Mouse (Mus musculus): ENCODE data around the gene Kdelr3. TPM values are rescaled to one million over a fixed set of nuclear protein-coding genes. Genes with fewer than 3 reads are reported as not detected.

Gene Kdelr3
- total and polyA plus RNA-seq, 3 experiments, result 0.33 to 7.4 (median 0.94) TPM

- no peak for TF ChIP-seq SIN3A (IDR thresholded peaks at IDR 0.05; ENCODE audit: low read length)
Observed at GRCm38 (mm10) chr15:79552566-79552965, 36.4 kb downstream of the Kdelr3 start (continued).

- H3K27me3 ChIP-seq (replicated peaks), result no peaks in the 10 kb centered on the region
- dilution Hi-C loops (cut with MboI; ENCODE audit: extremely low pct_ligation_motif_present, extremely low pct_unique_long_range_greater_than_20kb, low sequenced_read_pairs) (no loop called here), in situ Hi-C loops (cut with MboI; ENCODE audit: low pct_ligation_motif_present, low pct_unique_long_range_greater_than_20kb, low sequenced_read_pairs) (no loop called here)
- H3K4me3 ChIP-seq (replicated peaks in 1 of 3; ENCODE audit: low read depth in 2 of 3, low read length in 2 of 3, poor library complexity in 1 of 3), result no peak overlapping the region
- TF ChIP-seq ZMIZ1 (IDR thresholded peaks at IDR 0.05; ENCODE audit: low read depth, low read length) (no peak), POLR2A (IDR thresholded peaks at IDR 0.05; ENCODE audit: low read depth, low read length) (no peak), CHD2 (IDR thresholded peaks at IDR 0.05; ENCODE audit: low read length) (no peak), EP300 (IDR thresholded peaks at IDR 0.05; ENCODE audit: low read length) (no peak), TBP (conservative IDR thresholded peaks at IDR 0.05; ENCODE audit: low read depth, low read length) (no peak), USF1 (IDR thresholded peaks at IDR 0.05; ENCODE audit: low read depth, low read length) (no peak), TCF12 (IDR thresholded peaks at IDR 0.05; ENCODE audit: low read depth, low read length) (no peak), E2F4 (IDR thresholded peaks at IDR 0.05; ENCODE audit: insufficient replicate concordance, low read depth, low read length) (no peak), RCOR1 (conservative IDR thresholded peaks at IDR 0.05; ENCODE audit: low read depth, low read length) (no peak), CHD1 (IDR thresholded peaks at IDR 0.05; ENCODE audit: low read depth, low read length) (no peak), MAZ (IDR thresholded peaks at IDR 0.05; ENCODE audit: low read depth, low read length) (no peak), JUN (IDR thresholded peaks at IDR 0.05; ENCODE audit: insufficient read depth, low read depth, low read length) (no peak), SMC3 (IDR thresholded peaks at IDR 0.05; ENCODE audit: low read depth, low read length) (no peak), NELFE (IDR thresholded peaks at IDR 0.05; ENCODE audit: low read depth, low read length) (no peak), CTCF (conservative IDR thresholded peaks at IDR 0.05 in 1 of 2, IDR thresholded peaks at IDR 0.05 in 1 of 2; ENCODE audit: low read depth in 2 of 2, low read length in 2 of 2) (no peak), MEF2A (IDR thresholded peaks at IDR 0.05; ENCODE audit: borderline replicate concordance, low read depth, low read length) (no peak), ELF1 (IDR thresholded peaks at IDR 0.05; ENCODE audit: low read depth, low read length) (no peak)
- no peaks in the 10 kb centered on the region; a peak in 1 of 4 replicates for H3K4me1 ChIP-seq (ENCODE audit: control insufficient read depth in 1 of 2, insufficient read depth in 2 of 2)
- H3K79me2 ChIP-seq (replicated peaks; ENCODE audit: control insufficient read depth, extremely low read depth, insufficient read depth, poor library complexity, severe bottlenecking), result no peaks in the 10 kb centered on the region
- H3K9me3 ChIP-seq (replicated peaks; ENCODE audit: low read length), result no peaks in the 10 kb centered on the region
- H3K4me2 ChIP-seq (ENCODE audit: insufficient read depth, low read depth, poor library complexity, severe bottlenecking), result no peak overlapping the region
- DNase-seq (ENCODE audit: extremely low read depth), result no peak
- H3K9ac ChIP-seq (ENCODE audit: insufficient read depth, low read depth), result no peak overlapping the region
- H3K36me3 ChIP-seq (replicated peaks in 1 of 2; ENCODE audit: control insufficient read depth in 1 of 2, insufficient read depth in 1 of 2, low read length in 1 of 2), result no peaks in the 10 kb centered on the region
- H3K27ac ChIP-seq (ENCODE audit: insufficient read depth, low read depth), result no peak overlapping the region
Observed at GRCm38 (mm10) chr15:79559649-79560048, 43.4 kb downstream of the Kdelr3 start.

- H3K4me3 ChIP-seq (replicated peaks in 1 of 3; ENCODE audit: low read depth in 2 of 3, low read length in 2 of 3, poor library complexity in 1 of 3), result no peak overlapping the region
- no peaks in the 10 kb centered on the region for H3K36me3 ChIP-seq (replicated peaks in 1 of 2; ENCODE audit: control insufficient read depth in 1 of 2, insufficient read depth in 1 of 2, low read length in 1 of 2)
- no peak overlapping the region for H3K27ac ChIP-seq (ENCODE audit: insufficient read depth, low read depth)
- in situ Hi-C loops (cut with MboI; ENCODE audit: low pct_ligation_motif_present, low pct_unique_long_range_greater_than_20kb, low sequenced_read_pairs), result no loop called here
- H3K9ac ChIP-seq (ENCODE audit: insufficient read depth, low read depth), result no peak overlapping the region
- H3K4me2 ChIP-seq (ENCODE audit: insufficient read depth, low read depth, poor library complexity, severe bottlenecking), result no peak overlapping the region
- H3K27me3 ChIP-seq (replicated peaks), result no peaks in the 10 kb centered on the region
- H3K9me3 ChIP-seq (replicated peaks; ENCODE audit: low read length), result no peaks in the 10 kb centered on the region
- H3K4me1 ChIP-seq (ENCODE audit: control insufficient read depth in 1 of 2, insufficient read depth in 2 of 2), result no peaks in the 10 kb centered on the region; a peak in 1 of 4 replicates
- H3K79me2 ChIP-seq (replicated peaks; ENCODE audit: control insufficient read depth, extremely low read depth, insufficient read depth, poor library complexity, severe bottlenecking), result no peaks in the 10 kb centered on the region
- dilution Hi-C loops (cut with MboI; ENCODE audit: extremely low pct_ligation_motif_present, extremely low pct_unique_long_range_greater_than_20kb, low sequenced_read_pairs), result no loop called here
- DNase-seq (ENCODE audit: extremely low read depth), result no peak
- TF ChIP-seq ELF1 (IDR thresholded peaks at IDR 0.05; ENCODE audit: low read depth, low read length) (no peak), NRF1 (IDR thresholded peaks at IDR 0.05; ENCODE audit: low read depth, low read length) (no peak), ZNF384 (IDR thresholded peaks at IDR 0.05; ENCODE audit: low read depth, low read length) (no peak), MAZ (IDR thresholded peaks at IDR 0.05; ENCODE audit: low read depth, low read length) (no peak), USF1 (IDR thresholded peaks at IDR 0.05; ENCODE audit: low read depth, low read length) (no peak), MXI1 (IDR thresholded peaks at IDR 0.05; ENCODE audit: low read depth, low read length) (no peak), JUND (conservative IDR thresholded peaks at IDR 0.05; ENCODE audit: low read depth, low read length) (no peak), MEF2A (IDR thresholded peaks at IDR 0.05; ENCODE audit: borderline replicate concordance, low read depth, low read length) (no peak), JUN (IDR thresholded peaks at IDR 0.05; ENCODE audit: insufficient read depth, low read depth, low read length) (no peak), IRF4 (IDR thresholded peaks at IDR 0.05; ENCODE audit: low read depth, low read length) (no peak), ZMIZ1 (IDR thresholded peaks at IDR 0.05; ENCODE audit: low read depth, low read length) (no peak), ETS1 (conservative IDR thresholded peaks at IDR 0.05; ENCODE audit: low read depth, low read length) (no peak), TBP (conservative IDR thresholded peaks at IDR 0.05; ENCODE audit: low read depth, low read length) (no peak), POLR2A (IDR thresholded peaks at IDR 0.05; ENCODE audit: low read depth, low read length) (no peak), MAFK (IDR thresholded peaks at IDR 0.05; ENCODE audit: insufficient replicate concordance, low read length) (no peak), CTCF (conservative IDR thresholded peaks at IDR 0.05 in 1 of 2, IDR thresholded peaks at IDR 0.05 in 1 of 2; ENCODE audit: low read depth in 2 of 2, low read length in 2 of 2) (no peak)
Observed at GRCm38 (mm10) chr15:79562417-79562816, 46.2 kb downstream of the Kdelr3 start.

Data from CH12.LX (cell line).